Comparison of ENCODE assay signal across 7 mouse cellular contexts in genomic region chr2:28401647-28402046, GRCm38 (mm10). TPM values are rescaled to one million over a fixed set of nuclear protein-coding genes. Genes with fewer than 3 reads are reported as not detected.
DNase-seq lines count a peak whose midpoint lies in the region; TF ChIP-seq lines count a peak whose summit lies in the region.

No protein-coding gene starts in this region.

- peak; percentile 47 for DNase-seq in layer of hippocampus, adult 9-11 months
- no peak for DNase-seq in layer of hippocampus, postnatal 10 days (ENCODE audit: low spot score in 2 of 2)
- DNase-seq in heart, adult 9 months (ENCODE audit: low spot score in 2 of 2), result peak; percentile 35 to 58
- peak; percentile 76 for DNase-seq in kidney, postnatal 10 days
- DNase-seq in monocyte, adult 2 months (ENCODE audit: low read depth in 1 of 2, low spot score in 2 of 2), result peak; percentile 74 to 84
- no peak for DNase-seq in left cerebral cortex, adult 2 months (ENCODE audit: extremely low spot score in 1 of 2, low spot score in 2 of 2)
- no peak for DNase-seq in left cerebral cortex, adult 18-20 months (ENCODE audit: low spot score in 2 of 2)

- no peak for TF ChIP-seq CTCF in left cerebral cortex, adult 2 months (IDR thresholded peaks at IDR 0.05)

- intact Hi-C loops in left cerebral cortex, adult 2 months (cut with DNase I), result no loop called here

- H3K27ac ChIP-seq in left cerebral cortex, adult 2 months, result no peak overlapping the region

- H3K4me3 ChIP-seq in left cerebral cortex, adult 2 months, result no peak overlapping the region

RNA-seq across cellular contexts. Expression of gene Ppp1r26, which starts 45.0 kb away (rescaled TPM):
- total RNA-seq in layer of hippocampus, postnatal 10 days (2021), result 10 to 100 TPM; 20.2 to 21.9 TPM
- 10 to 100 TPM; 27.9 TPM for total RNA-seq in left cerebral cortex, adult 2 months (2021)
- total RNA-seq in left cerebral cortex, adult 18-20 months (2021), result 10 to 100 TPM; 27.1 to 27.2 TPM

Comparison
In these comparisons a context has a peak if more than half of its experiments do, and no peak if none do; other contexts are left out.
1. DNase-seq: peak in layer of hippocampus, adult 9-11 months (single experiment), heart, adult 9 months (2 of 2), kidney, postnatal 10 days (single experiment) and monocyte, adult 2 months (2 of 2); none in layer of hippocampus, postnatal 10 days (0 of 2), left cerebral cortex, adult 2 months (0 of 2) and left cerebral cortex, adult 18-20 months (0 of 2).